Mouse (Mus musculus): Measurements from ENCODE around the gene Cacna1d.

DNA sequence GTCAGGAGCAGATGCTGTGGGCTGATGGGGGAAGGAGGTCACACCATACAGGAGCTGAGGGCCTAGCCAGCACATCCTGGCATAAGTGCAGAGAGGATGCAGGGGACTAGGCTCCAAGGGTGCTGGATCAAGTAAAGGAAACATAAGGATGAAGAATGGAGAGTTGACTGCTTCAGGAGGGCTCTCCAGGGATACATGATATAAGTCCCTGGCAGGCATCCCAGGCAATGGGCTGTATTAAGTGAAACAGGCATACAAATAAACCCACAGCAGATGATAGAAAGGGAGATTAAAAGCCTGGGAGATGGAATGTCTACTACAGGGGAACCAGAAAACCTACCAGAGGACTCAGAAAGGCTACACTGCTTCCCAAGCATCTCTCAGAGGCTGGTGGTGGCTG is 62.5 kb downstream of the Cacna1d start:
- no peak for TF ChIP-seq MAX (IDR thresholded peaks at IDR 0.05; ENCODE audit: low read length)
- TF ChIP-seq ZKSCAN1 (IDR thresholded peaks at IDR 0.05; ENCODE audit: borderline replicate concordance, low read depth, low read length), result no peak
- TF ChIP-seq JUN (IDR thresholded peaks at IDR 0.05; ENCODE audit: insufficient read depth, low read depth, low read length), result no peak
- no peak for TF ChIP-seq KAT2A (IDR thresholded peaks at IDR 0.05; ENCODE audit: insufficient replicate concordance, low read length)
- TF ChIP-seq CHD1 (IDR thresholded peaks at IDR 0.05; ENCODE audit: low read depth, low read length), result no peak
- no peak for TF ChIP-seq TBP (conservative IDR thresholded peaks at IDR 0.05; ENCODE audit: low read depth, low read length)
- no peak for TF ChIP-seq SIN3A (IDR thresholded peaks at IDR 0.05; ENCODE audit: low read length)
- TF ChIP-seq MEF2A (IDR thresholded peaks at IDR 0.05; ENCODE audit: borderline replicate concordance, low read depth, low read length), result no peak
- TF ChIP-seq POLR2AphosphoS2 (IDR thresholded peaks at IDR 0.05; ENCODE audit: low read depth, low read length), result no peak
- TF ChIP-seq CTCF (conservative IDR thresholded peaks at IDR 0.05 in 1 of 2, IDR thresholded peaks at IDR 0.05 in 1 of 2; ENCODE audit: low read depth in 2 of 2, low read length in 2 of 2), result no peak
- TF ChIP-seq ZMIZ1 (IDR thresholded peaks at IDR 0.05; ENCODE audit: low read depth, low read length), result no peak
- TF ChIP-seq MXI1 (IDR thresholded peaks at IDR 0.05; ENCODE audit: low read depth, low read length), result no peak
- TF ChIP-seq HCFC1 (IDR thresholded peaks at IDR 0.05; ENCODE audit: low read depth, low read length), result no peak

Measured in CH12.LX (cell line).